Mouse (Mus musculus): ENCODE measurements at regions not wholly inside any gene's neighbourhood (a gene's known extent, or its start where the extent isn't known, plus 50 kb on each side); places are given as distances from the start of the nearest gene placed in this dataset.

- in situ Hi-C loops (cut with MboI, MseI): no loop called here
These were observed 344.2 kb downstream of the Mdfic start for GRCm38 (mm10) chr6:16064691-16065090.

GRCm38 (mm10) chr6:16065121-16065520 lies 344.7 kb downstream of the Mdfic start:
- in situ Hi-C loops (cut with MboI, MseI): no loop called here

- in situ Hi-C loops (cut with MboI, MseI): loop anchor here in 1 of 2 experiments (10.0 kb wide), 1 partner anchor 541 kb away; no protein-coding TSS in a partner anchor
These were observed 355.8 kb downstream of the Mdfic start for GRCm38 (mm10) chr6:16076266-16076665.

DNA sequence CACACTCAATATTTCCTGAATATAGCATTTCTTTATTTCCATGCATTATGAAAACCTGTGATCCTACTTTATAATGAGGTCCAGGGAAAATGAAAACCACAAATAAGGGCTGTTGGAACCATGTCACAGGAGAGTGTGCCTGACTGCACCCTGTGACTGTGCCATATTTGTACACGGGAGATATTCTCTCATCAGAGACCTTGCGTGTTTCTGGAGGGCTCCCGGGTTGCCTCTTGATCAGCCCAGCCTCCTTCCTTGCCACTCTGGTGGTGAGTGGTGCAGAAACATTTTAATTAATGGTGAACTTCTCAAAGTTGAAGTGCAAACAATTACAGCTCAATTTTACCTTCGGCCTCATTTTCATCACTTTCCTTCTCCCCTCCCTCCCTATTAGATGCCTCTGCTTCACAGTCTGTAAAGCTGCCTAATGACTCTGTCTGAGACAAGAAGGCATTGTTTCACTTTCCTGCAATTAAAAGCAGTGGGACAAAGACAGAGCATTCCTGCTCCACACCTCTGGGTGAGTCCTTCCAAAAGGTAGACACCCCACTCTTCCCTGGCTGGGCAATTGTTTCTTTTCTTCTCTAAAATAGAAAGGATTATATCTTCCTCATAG lies 356.8 kb downstream of the Mdfic start:
- in situ Hi-C loops (cut with MboI, MseI): loop anchor here in 1 of 2 experiments (10.0 kb wide), 1 partner anchor 543 kb away; no protein-coding TSS in a partner anchor

DNA sequence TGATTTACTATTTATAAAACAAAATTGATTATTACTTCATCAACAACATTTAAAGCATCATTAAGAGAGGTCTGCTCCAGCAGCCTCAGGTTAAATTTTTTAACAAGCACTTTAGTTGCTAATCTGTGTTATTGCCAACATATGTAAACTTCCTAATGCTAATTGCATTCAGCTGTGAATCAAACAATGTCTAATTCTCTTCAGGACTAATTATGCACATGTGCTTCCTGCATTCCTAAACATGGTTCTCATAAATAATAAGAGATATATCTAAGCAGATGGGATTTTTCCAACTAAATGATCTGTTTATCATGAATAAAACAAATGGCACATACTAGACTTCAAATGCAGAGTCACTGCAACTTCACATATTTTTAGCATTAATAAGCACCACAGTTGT lies 357.5 kb downstream of the Mdfic start:
- in situ Hi-C loops (cut with MboI, MseI): loop anchor here in 1 of 2 experiments (10.0 kb wide), 1 partner anchor 543 kb away; no protein-coding TSS in a partner anchor

DNA sequence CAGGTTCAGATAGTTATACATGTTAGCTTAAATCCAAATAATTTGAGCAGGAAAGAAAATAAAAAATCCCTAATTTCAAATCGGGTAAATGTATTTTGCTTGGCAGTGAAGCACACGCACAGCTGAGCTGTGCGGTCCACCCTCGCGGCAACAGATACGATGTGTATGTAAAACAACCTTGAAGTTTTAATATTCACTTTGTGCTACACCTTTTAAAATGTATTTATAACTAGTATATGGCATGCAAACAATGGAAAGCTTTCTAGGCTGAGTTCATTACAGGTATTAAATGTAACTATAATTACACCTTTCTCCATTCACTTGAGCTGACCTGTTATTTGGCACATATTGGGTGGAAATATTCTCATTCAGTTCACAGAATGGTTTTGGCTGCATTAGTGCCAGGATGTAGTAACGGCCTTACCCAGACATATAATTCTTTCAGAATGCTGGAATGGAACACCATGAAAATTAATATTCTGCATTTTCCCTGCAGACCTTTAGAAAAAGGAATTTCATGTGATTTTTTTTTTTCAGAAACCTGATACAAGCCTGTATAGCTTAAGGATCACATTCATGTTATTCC lies 366.6 kb downstream of the Mdfic start:
- in situ Hi-C loops (cut with MboI, MseI): no loop called here

DNA sequence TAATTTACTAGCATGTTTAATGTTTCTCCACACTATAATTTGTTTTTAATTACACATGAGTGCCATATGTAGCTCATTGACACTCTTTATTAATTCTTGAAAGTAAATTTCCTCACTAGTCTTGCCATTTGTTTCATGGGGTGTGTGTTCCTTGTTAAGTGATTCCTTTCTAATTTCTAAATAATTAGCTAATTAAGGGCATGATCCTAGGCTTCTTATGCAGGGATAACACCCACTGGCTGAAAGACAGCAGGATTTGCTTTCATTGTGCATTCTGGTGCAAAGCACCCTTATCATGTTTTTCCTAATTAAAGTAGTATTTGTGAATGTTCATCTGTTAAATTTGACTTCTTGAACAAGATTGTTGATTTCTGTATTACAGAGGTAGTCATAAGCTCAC lies 378.3 kb downstream of the Mdfic start:
- in situ Hi-C loops (cut with MboI, MseI): no loop called here

DNA sequence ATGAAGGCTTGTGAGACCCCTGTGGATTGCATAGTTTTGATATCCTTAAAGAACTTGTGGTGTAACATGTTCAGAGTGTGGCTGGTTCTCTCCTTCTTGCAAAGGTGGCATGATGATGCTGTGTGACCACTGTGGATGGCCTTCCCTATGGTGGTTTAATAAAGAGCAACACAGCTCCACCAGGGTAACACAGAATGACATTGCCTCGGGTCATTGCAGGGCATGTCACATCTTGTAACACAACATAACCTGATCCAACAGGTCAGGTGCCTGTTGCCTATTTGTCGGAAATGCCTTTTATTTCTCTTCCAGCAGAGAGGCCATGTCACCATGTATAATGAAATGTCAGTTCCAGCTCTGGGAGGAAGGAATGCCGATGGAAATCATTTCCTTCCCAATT lies 420.5 kb downstream of the Mdfic start:
- in situ Hi-C loops (cut with MboI, MseI): loop anchor here in 1 of 2 experiments (10.0 kb wide), 1 partner anchor 1034 kb away; no protein-coding TSS in a partner anchor

GRCm38 (mm10) chr6:16144538-16144937 lies 424.1 kb downstream of the Mdfic start:
- in situ Hi-C loops (cut with MboI, MseI): loop anchor here in 1 of 2 experiments (10.0 kb wide), 1 partner anchor 1030 kb away; no protein-coding TSS in a partner anchor

DNA sequence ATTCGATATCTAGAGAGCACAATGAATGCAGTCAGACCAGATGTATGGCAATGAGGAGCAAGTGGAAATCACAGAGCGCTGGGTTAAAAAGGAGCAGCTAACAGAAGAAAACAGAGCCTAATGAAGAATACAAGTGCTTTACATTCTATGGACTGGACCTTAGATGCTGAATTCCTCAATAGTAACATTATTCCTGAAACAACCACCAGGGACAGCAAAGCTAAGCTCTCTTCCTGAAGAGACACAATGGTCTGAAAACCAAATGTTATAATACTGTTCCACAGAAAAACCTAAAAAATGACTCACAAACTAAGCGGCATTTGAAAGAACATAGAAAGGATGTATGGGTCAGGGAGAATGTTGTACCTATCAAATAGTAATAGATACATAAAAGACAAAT lies 430.1 kb downstream of the Mdfic start:
- in situ Hi-C loops (cut with MboI, MseI): no loop called here

- in situ Hi-C loops (cut with MboI, MseI): no loop called here
These were observed 431.0 kb downstream of the Mdfic start for GRCm38 (mm10) chr6:16151478-16151877.

DNA sequence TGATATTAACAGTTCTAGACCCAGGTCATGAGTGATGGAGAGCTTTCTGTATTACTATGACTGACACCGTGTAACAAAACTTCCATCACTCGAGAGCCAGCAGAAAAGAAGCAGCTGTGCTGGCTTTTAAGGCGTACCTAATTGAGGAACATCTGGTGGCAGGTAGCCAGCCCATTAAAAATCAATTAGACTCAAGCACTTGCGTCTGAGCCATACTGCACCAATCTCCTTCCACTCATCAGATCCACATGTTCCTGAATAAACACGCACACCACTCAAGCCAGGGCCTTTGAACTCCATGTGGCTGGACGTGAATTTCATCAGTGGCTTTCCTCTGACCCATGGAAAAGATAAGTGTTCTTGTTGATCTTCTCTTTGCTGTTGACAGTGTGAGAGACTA lies 432.2 kb downstream of the Mdfic start:
- in situ Hi-C loops (cut with MboI, MseI): no loop called here

DNA sequence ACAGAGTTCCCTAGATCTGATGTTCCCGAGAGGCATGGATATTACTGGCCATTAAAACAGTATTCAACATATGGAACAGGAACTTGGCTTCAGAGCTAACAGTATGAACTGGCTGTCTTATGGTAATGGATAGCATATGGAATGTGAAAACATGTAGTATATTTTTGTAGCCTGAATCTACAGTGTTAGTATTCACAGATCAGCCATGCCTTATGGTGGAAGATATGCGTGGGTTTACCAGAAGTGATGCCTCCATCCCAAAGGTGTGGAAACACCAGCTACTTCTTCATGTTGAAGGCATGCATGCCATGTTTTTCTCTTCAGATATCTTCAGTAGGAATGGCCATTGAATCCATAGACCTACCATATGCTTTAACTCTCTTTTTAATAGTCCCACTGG lies 444.6 kb downstream of the Mdfic start:
- in situ Hi-C loops (cut with MboI, MseI): loop anchor here in 1 of 2 experiments (10.0 kb wide), 1 partner anchor 880 kb away; no protein-coding TSS in a partner anchor

DNA sequence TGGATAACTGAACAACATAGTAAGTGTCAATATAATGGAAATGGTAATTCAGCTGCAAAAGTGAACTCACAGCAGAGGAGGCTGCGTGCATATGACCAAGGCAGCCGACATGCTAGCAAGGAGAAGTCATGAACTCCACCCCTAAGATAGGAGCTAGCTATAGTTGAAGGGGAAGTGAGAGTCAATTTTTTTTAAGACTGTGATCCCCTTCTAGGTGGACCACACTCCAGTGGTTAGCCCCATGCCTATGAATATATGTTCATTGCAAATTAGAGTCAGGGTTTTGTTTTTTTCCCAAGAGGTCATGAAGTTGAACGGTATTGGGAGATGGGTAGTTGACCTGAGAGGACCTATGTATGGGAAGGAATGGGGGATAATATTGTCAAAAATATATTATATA lies 451.4 kb downstream of the Mdfic start:
- in situ Hi-C loops (cut with MboI, MseI): no loop called here

GRCm38 (mm10) chr6:16177313-16177712 lies 456.9 kb downstream of the Mdfic start:
- in situ Hi-C loops (cut with MboI, MseI): no loop called here

GRCm38 (mm10) chr6:16187983-16188550 lies 467.6 kb downstream of the Mdfic start:
- in situ Hi-C loops (cut with MboI, MseI): no loop called here

- in situ Hi-C loops (cut with MboI, MseI): loop anchor here in 1 of 2 experiments (25.0 kb wide), 1 partner anchor 551 kb away; no protein-coding TSS in a partner anchor
These were observed 492.5 kb downstream of the Mdfic start for GRCm38 (mm10) chr6:16212975-16213374.

DNA sequence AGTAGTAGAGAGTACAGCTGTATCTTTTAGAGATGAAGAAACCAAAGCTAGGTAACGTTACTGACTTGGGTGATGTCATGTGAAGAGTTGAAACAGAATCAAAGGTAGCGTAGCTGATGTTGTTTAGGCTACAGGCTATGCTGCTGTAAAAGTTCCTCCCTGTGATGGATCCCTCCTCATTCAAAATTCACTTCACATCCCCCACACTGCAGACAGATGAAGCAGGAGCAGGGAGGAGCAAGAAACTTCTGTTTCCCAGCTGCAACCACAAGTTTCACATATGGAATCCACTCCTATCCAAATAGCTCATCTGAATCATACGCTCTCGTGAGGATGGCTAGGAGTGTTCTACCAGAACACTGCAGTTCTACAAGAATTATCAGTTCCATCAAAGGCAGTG lies 493.2 kb downstream of the Mdfic start:
- in situ Hi-C loops (cut with MboI, MseI): loop anchor here in 1 of 2 experiments (25.0 kb wide), 1 partner anchor 551 kb away; no protein-coding TSS in a partner anchor

GRCm38 (mm10) chr6:16221002-16221627 lies 500.7 kb downstream of the Mdfic start:
- in situ Hi-C loops (cut with MboI, MseI): loop anchor here in 1 of 2 experiments (25.0 kb wide), 1 partner anchor 559 kb away; no protein-coding TSS in a partner anchor
